Mouse (Mus musculus) forebrain, embryonic 15.5 days (tissue): ENCODE measurements at regions not wholly inside any gene's neighbourhood (a gene's known extent, or its start where the extent isn't known, plus 50 kb on each side); places are given as distances from the start of the nearest gene placed in this dataset.

ENCODE experiments used
- ATAC-seq: fragments of 200-750 bp; cut with Nextera tagmentation; replicated peaks from 2 replicates; pipeline ENCODE4 v1.8.0; 2017; ENCODE audit warnings: mild to moderate bottlenecking, moderate TSS enrichment, moderate library complexity
- H3K27ac ChIP-seq: fragments of 300-500 bp; sonication (generic); replicated peaks from 2 replicates; pipeline ENCODE4 v1.5.1; 2015; ENCODE audit warnings: mild to moderate bottlenecking, inconsistent platforms
- H3K27me3 ChIP-seq: fragments of 300-500 bp; sonication (generic); 2 replicates; pipeline ENCODE4 v1.6.1; 2015; ENCODE audit warnings: inconsistent platforms
- H3K36me3 ChIP-seq: fragments of 300-500 bp; sonication (generic); 2 replicates; pipeline ENCODE4 v1.6.1; 2015; ENCODE audit warnings: mild to moderate bottlenecking, inconsistent platforms
- H3K4me1 ChIP-seq: fragments of 300-500 bp; sonication (generic); 2 replicates; pipeline ENCODE4 v1.6.1; 2015; ENCODE audit warnings: inconsistent platforms
- H3K4me2 ChIP-seq: fragments of 300-500 bp; sonication (generic); replicated peaks from 2 replicates; pipeline ENCODE4 v1.6.1; 2015; ENCODE audit warnings: mild to moderate bottlenecking, inconsistent platforms
- H3K4me3 ChIP-seq: fragments of 300-500 bp; sonication (generic); 2 replicates; pipeline ENCODE4 v1.5.1; 2015; ENCODE audit warnings: mild to moderate bottlenecking, inconsistent platforms
- H3K9ac ChIP-seq: fragments of 300-500 bp; sonication (generic); replicated peaks from 2 replicates; pipeline ENCODE4 v1.6.1; 2015; ENCODE audit warnings: mild to moderate bottlenecking, inconsistent platforms
- H3K9me3 ChIP-seq: fragments of 300-500 bp; sonication (generic); 2 replicates; pipeline ENCODE4 v1.6.1; 2016; ENCODE audit warnings: inconsistent platforms
- WGBS: fragments of 180-500 bp; shearing (Covaris S2); methylation state at CpG from one replicate; pipeline ENCODE4 v1.1.7; 2015; ENCODE audit warnings: mixed read lengths; 5-methylcytosine and 5-hydroxymethylcytosine counted together

DNA sequence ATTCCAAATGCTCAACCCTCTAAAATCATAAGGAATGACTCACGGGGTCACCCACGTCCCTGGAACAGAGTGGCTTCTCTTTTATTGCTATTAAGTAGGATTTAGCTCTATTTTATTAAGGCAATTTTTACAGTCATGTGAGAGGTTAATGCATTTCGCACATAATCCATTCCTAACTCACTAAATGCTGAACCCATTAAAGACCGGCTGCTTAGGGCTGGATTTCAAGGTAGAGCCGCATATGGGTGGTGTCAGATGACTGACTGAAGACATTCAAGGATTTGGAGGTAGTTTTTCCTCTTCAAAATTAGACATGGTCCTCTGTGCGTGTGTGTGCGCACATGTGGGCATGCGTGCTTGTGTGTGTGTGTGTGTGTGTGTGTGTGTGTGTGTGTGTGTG is 208.4 kb upstream of the 4930535I16Rik start:
- ATAC-seq = no peak
- 84% methylated on average over 8 of the region's 8 CpGs for WGBS

DNA sequence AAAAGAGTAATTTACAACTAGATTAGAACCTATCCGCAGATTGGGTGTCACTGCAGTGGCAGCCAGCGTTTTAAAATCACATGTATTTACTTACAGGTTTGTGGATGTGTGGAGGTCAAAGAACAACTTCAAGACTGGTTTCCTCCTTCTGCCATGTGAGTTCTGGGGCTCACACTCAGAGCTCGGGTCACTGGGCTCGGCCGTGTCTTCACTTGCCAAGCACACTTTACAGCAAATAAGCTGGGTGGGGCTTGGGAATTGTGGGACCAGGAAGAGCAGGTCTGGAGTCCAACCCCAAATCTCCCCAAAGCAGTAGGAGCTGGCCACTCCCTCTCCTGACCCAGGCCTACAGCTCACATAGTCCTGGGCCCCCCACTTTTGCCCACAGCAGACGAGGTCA is 202.5 kb upstream of the 4930535I16Rik start:
- no peak overlapping the region for H3K27ac ChIP-seq

More for the DNA sequence above, 208.4 kb upstream of the 4930535I16Rik start:
- Histone ChIP-seq H3K27me3 (no peaks in the 10 kb centered on the region), H3K36me3 (no peaks in the 10 kb centered on the region), H3K4me2 (no peak overlapping the region), H3K4me3 (no peak overlapping the region), H3K9ac (no peak overlapping the region), H3K4me1 (no peaks in the 10 kb centered on the region), H3K9me3 (no peaks in the 10 kb centered on the region), H3K27ac (no peak overlapping the region)

DNA sequence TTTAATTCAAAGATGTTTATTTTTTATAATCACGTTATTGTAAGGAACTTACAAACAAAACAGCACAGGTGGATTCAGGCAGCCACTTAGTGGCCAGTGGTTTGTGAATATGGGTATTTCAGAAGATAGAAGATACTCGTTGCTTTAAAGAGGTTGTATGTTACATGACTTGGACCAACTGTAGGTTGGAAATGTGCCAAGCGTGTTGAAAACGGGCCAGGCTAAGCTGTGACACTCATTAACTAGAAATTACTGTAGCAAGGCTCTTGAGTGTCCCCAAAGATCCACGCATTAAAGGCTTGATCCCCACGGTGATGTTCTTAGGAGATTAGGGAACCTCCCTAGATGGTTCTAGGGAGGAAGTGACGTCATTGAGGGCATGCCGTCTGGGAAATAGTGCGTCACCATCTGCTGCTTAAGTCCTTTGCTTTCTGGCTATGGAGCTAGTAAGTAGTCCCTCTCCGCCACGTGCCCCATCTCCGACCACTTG is 196.1 kb upstream of the 4930535I16Rik start:
- peaks cover 6% of the 10 kb centered on the region; the same call in 1 of the 2 replicates for H3K4me1 ChIP-seq
- H3K27ac ChIP-seq = no peak overlapping the region
- no peaks in the 10 kb centered on the region for H3K9me3 ChIP-seq
- ATAC-seq = no peak
- H3K4me3 ChIP-seq = no peak overlapping the region
- H3K36me3 ChIP-seq = no peaks in the 10 kb centered on the region
- H3K4me2 ChIP-seq = no peak overlapping the region
- no peaks in the 10 kb centered on the region for H3K27me3 ChIP-seq
- WGBS = 66% methylated on average over 12 of the region's 12 CpGs
- no peak overlapping the region for H3K9ac ChIP-seq

More for the DNA sequence above, 202.5 kb upstream of the 4930535I16Rik start:
- H3K27me3 ChIP-seq = no peaks in the 10 kb centered on the region
- H3K9ac ChIP-seq = no peak overlapping the region
- no peaks in the 10 kb centered on the region for H3K36me3 ChIP-seq
- no peak overlapping the region for H3K4me3 ChIP-seq
- WGBS = 71% methylated on average over 6 of the region's 6 CpGs
- H3K4me2 ChIP-seq = no peak overlapping the region
- H3K9me3 ChIP-seq = no peaks in the 10 kb centered on the region
- H3K4me1 ChIP-seq = no peaks in the 10 kb centered on the region
- ATAC-seq = no peak

DNA sequence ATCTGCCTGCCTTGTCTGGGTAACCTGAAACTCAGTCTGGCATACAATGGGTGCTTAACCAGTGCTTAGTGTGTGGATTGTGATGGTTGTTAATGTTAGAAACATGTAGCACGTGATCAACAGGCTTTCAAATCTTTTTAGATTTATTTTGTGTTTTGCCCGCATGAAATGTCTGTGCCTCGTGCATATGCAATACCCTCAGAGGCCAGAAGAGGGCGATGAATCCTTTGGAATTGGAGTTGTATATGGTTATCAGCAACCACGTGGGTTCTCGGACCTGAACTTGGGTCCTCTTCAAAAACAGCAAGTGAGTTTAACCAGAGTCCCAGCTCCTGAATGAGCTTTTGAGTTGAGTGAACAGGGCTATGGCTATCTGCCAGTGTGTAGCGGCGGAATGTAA is 192.9 kb upstream of the 4930535I16Rik start:
- Histone ChIP-seq H3K27ac (no peak overlapping the region), H3K36me3 (no peaks in the 10 kb centered on the region), H3K9me3 (no peaks in the 10 kb centered on the region), H3K9ac (no peak overlapping the region), H3K4me2 (no peak overlapping the region), H3K4me3 (no peak overlapping the region), H3K4me1 (peaks cover 12% of the 10 kb centered on the region; the same call in 1 of the 2 replicates), H3K27me3 (no peaks in the 10 kb centered on the region)
- 68% methylated on average over 8 of the region's 8 CpGs for WGBS
- ATAC-seq = no peak

GRCm38 (mm10) chr4:124109371-124109770 is 191.5 kb upstream of the 4930535I16Rik start:
- WGBS = 70% methylated on average over 3 of the region's 3 CpGs
- ATAC-seq = no peak

GRCm38 (mm10) chr4:124102684-124103083 is 184.9 kb upstream of the 4930535I16Rik start:
- no peaks in the 10 kb centered on the region for H3K36me3 ChIP-seq
- no peak for ATAC-seq
- no peaks in the 10 kb centered on the region for H3K9me3 ChIP-seq
- no peak overlapping the region for H3K9ac ChIP-seq
- no peak overlapping the region for H3K4me3 ChIP-seq
- 42% methylated on average over 2 of the region's 2 CpGs for WGBS
- H3K4me1 ChIP-seq = peaks cover 5% of the 10 kb centered on the region; the same call in 1 of the 2 replicates
- no peak overlapping the region for H3K4me2 ChIP-seq
- H3K27me3 ChIP-seq = no peaks in the 10 kb centered on the region
- H3K27ac ChIP-seq = no peak overlapping the region

More at GRCm38 (mm10) chr4:124109371-124109770, 191.5 kb upstream of the 4930535I16Rik start:
- Histone ChIP-seq H3K9ac (no peak overlapping the region), H3K27ac (no peak overlapping the region; the same call in 1 of the 2 replicates), H3K9me3 (no peaks in the 10 kb centered on the region), H3K27me3 (no peaks in the 10 kb centered on the region), H3K4me3 (no peak overlapping the region), H3K4me1 (peaks cover 12% of the 10 kb centered on the region; the same call in 1 of the 2 replicates), H3K36me3 (no peaks in the 10 kb centered on the region), H3K4me2 (no peak overlapping the region)

GRCm38 (mm10) chr4:124086801-124087200 is 169.0 kb upstream of the 4930535I16Rik start:
- Histone ChIP-seq H3K4me1 (no peaks in the 10 kb centered on the region), H3K27ac (no peak overlapping the region), H3K4me3 (no peak overlapping the region), H3K9ac (no peak overlapping the region), H3K36me3 (no peaks in the 10 kb centered on the region), H3K4me2 (no peak overlapping the region), H3K9me3 (no peaks in the 10 kb centered on the region), H3K27me3 (no peaks in the 10 kb centered on the region)
- no peak for ATAC-seq
- 82% methylated on average over 7 of the region's 7 CpGs for WGBS

GRCm38 (mm10) chr4:124086254-124086653 is 168.4 kb upstream of the 4930535I16Rik start:
- H3K27me3 ChIP-seq = no peaks in the 10 kb centered on the region
- no peak overlapping the region for H3K27ac ChIP-seq
- no peak for ATAC-seq

DNA sequence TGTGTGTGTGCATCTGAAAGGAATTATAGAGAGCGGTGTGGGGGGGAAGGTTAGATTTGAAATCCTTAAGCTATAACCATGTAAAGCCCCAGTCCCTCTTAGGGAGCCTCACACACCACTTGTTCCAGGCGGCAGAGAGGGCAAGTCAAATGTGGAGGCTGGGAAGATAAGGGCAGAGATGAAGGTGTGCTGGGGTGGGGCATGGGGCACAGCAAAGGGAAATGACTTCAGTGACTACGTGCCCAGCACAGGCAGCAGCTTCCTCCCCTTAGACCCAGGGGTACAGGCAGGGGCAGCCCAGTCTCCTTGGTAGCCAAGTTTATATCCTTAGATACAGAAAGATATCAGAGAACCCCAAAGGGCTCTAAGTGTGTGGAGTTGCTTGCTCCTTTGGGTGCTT is 161.8 kb upstream of the 4930535I16Rik start:
- no peak overlapping the region for H3K27ac ChIP-seq
- no peak for ATAC-seq
- H3K4me3 ChIP-seq = no peak overlapping the region
- H3K9ac ChIP-seq = no peak overlapping the region
- H3K9me3 ChIP-seq = no peaks in the 10 kb centered on the region
- H3K4me2 ChIP-seq = no peak overlapping the region
- peaks cover 5% of the 10 kb centered on the region for H3K4me1 ChIP-seq
- H3K27me3 ChIP-seq = no peaks in the 10 kb centered on the region
- H3K36me3 ChIP-seq = no peaks in the 10 kb centered on the region
- 83% methylated on average over 3 of the region's 3 CpGs for WGBS

More at GRCm38 (mm10) chr4:124086254-124086653, 168.4 kb upstream of the 4930535I16Rik start:
- Histone ChIP-seq H3K36me3 (no peaks in the 10 kb centered on the region), H3K9me3 (no peaks in the 10 kb centered on the region), H3K4me1 (no peaks in the 10 kb centered on the region), H3K4me2 (no peak overlapping the region), H3K9ac (no peak overlapping the region), H3K4me3 (no peak overlapping the region)
- WGBS = 87% methylated on average over 7 of the region's 7 CpGs

- Histone ChIP-seq H3K27me3 (no peaks in the 10 kb centered on the region), H3K27ac (no peak overlapping the region), H3K9ac (no peak overlapping the region), H3K4me1 (peaks cover 5% of the 10 kb centered on the region), H3K4me3 (no peak overlapping the region), H3K4me2 (no peak overlapping the region), H3K36me3 (no peaks in the 10 kb centered on the region), H3K9me3 (no peaks in the 10 kb centered on the region)
- WGBS = 70% methylated on average over 5 of the region's 5 CpGs
- ATAC-seq = no peak
Measured at GRCm38 (mm10) chr4:124075551-124075950, 157.7 kb upstream of the 4930535I16Rik start.

DNA sequence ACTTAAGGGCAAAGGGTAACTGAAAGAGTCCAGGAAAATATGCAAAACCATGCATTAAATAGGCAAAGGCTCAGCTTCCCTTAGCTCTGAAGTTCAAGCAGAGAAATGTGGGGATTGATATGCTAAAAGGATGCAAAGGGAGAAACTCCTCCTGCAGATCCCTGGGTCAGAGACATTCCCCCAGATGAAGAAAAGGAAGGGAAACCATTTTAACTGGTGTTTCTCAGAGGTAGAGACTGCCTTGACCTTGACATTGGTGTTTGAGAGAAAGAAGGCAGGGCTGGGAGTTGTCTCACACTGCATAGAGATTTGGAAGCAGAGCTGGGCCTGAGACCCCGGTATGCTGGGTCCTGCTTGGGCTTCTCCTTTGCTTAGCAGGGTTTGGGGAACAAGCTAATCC is 155.8 kb upstream of the 4930535I16Rik start:
- 86% methylated on average over 1 of the region's 1 CpGs for WGBS
- no peak for ATAC-seq
- H3K9ac ChIP-seq = no peak overlapping the region
- no peak overlapping the region for H3K4me3 ChIP-seq
- H3K27ac ChIP-seq = no peak overlapping the region
- H3K4me1 ChIP-seq = peaks cover 5% of the 10 kb centered on the region
- no peak overlapping the region for H3K4me2 ChIP-seq
- no peaks in the 10 kb centered on the region for H3K27me3 ChIP-seq
- H3K9me3 ChIP-seq = no peaks in the 10 kb centered on the region
- H3K36me3 ChIP-seq = no peaks in the 10 kb centered on the region

GRCm38 (mm10) chr4:124064601-124065000 is 146.8 kb upstream of the 4930535I16Rik start:
- H3K9me3 ChIP-seq = no peaks in the 10 kb centered on the region
- no peak overlapping the region for H3K9ac ChIP-seq
- 0 out of 2 replicates have a peak, but pooled peaks cover 5% of the 10 kb centered on the region for H3K4me1 ChIP-seq
- H3K27ac ChIP-seq = no peak overlapping the region
- 89% methylated on average over 3 of the region's 3 CpGs for WGBS
- ATAC-seq = no peak
- H3K4me2 ChIP-seq = no peak overlapping the region
- H3K36me3 ChIP-seq = no peaks in the 10 kb centered on the region
- no peak overlapping the region for H3K4me3 ChIP-seq
- H3K27me3 ChIP-seq = no peaks in the 10 kb centered on the region
